Mouse (Mus musculus) MN1 (cell line): ENCODE data around the gene 2310007B03Rik.
"Not testable (repeated sequence)": the region's sequence is repeated elsewhere in the genome, so short reads cannot be mapped to it uniquely, and the experiment has no call there.

ENCODE experiments used
- DNase-seq: peaks from one replicate; pipeline ENCODE4 v3.0.0-alpha.2; 2016; ENCODE audit warnings: low spot score

2310007B03Rik gene

DNA sequence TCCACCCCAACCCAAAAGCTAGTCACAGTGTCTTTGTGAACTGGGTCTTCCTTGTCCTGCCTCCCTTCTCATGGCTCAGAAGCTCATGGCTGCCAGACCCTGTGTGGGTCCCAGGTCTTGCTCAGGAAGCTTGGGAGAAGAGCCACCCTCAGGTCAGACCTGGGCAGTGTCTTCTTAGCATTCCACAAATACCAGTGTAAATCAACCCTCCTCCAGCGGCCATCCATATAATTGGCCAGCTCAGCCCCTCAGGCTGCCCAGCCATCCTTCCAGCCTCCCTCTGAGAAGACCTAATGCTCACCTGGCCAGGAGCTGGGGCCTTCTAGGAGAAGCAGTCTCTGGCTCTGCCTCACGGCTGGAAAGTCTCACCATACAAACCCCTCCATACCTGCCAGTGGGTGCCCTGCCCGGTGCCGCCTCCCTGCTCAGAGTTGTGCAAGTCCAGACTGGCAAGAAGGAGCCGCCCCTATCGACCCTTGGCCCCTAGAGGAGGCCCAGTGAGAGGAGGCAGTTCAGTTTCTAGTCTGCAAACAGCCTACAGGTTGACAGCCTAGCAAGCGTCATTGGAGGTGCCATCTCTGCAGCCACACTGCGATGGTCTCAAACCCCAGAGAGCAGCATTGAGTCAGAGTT is at the start of gene 2310007B03Rik:
Gene 2310007B03Rik (minus strand): TSS at position 448 of the 633 bp plus-strand sequence.
- DNase-seq, result no peak

DNA sequence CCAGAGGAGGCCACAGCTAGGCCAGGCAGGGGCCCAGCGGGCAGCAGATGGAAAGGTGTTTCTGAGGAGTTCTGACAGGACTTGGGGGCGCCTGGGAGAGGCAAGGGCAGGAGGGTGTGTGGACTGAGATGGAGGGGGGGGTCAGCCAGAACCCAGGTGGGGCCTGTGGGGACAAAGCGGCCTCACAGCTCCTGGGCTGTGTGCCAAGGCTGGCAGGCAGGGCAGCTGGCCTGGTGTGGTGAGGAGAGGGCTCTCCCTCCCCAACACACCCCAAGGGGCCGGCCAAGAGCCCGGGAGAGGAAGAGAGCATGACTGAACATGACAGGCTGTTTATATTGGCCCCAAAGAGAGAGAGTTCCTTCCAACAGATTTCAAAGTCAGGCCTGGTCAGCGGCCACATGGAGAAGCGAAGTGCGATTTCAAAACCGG is 49.5 kb upstream of the 2310007B03Rik start:
- DNase-seq, result peak; percentile 84

GRCm38 (mm10) chr1:93207536-93208064 is 46.9 kb upstream of the 2310007B03Rik start:
- DNase-seq, result no peak

DNA sequence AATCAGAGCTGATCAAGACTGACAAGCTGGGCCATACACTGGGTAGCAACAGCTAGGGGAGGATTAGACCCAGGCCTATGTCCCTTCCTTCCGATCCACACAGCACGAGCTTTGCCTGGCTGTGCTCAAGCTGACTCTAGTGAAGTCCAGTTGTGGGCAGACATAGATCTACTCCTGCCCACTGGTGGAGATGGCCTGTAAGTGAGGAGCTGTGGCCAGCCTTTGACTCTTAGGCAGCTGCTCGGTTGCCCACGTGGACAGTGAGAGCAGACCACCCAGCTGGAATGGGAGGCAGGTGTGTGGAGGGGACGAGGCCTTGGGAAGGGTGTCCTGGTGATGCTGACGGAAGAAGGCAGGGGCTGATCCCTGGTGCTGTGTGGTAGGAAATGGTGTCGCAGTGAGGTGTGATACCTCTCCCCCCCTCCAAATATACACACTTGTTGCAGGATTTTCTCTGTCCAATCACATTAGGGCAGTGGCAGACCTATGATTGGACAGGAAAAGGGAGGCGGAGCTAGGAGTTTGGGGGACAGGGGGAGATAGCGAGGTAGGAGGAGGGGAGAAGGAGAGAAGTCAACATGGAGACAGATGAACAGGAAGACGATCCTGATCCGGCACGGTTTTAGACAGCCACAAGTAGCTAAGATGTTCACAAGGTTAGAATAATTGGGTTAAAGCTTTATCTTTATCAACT is 45.7 kb upstream of the 2310007B03Rik start:
- DNase-seq, result peak; percentile 49

GRCm38 (mm10) chr1:93197916-93198315 is 37.2 kb upstream of the 2310007B03Rik start:
- no peak for DNase-seq

DNA sequence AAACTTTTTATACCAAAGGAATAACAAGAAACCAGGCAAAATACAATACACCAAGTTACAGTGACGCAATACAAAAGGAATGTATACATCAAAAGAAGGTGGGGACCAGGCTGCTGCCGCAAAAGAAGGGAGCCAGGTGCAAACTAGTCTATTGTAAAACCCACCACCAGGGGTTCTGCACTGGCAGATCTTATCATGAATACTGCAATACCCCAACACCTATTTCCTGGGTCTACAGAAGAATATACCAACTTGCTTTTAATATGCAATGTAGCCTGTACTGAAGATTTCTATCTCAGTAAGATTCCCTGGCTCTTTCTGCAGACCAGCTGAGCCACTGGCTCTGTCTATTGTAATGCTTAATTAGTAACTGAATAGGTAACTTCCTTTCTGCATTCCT is 36.7 kb upstream of the 2310007B03Rik start:
- DNase-seq, result not testable (repeated sequence)

DNA sequence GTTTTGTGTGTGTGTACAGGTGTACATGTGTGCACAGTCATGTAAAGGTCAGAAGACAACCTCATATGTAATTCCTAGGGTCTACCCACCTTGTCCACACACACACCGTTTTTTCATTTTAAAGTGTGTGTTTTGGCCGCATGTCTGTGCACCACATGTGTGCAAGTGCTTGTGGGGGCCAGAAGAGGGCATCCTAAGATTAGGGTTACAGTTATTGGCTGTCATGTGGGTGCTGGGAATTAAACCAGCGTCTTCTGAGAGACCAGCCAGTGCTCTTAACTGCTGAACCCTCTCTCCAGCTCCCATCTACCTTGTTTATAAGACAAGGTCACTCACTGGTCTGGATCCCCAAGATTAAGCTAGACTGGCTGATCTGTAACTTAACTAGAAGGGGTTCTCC is 34.2 kb upstream of the 2310007B03Rik start:
- no peak for DNase-seq

DNA sequence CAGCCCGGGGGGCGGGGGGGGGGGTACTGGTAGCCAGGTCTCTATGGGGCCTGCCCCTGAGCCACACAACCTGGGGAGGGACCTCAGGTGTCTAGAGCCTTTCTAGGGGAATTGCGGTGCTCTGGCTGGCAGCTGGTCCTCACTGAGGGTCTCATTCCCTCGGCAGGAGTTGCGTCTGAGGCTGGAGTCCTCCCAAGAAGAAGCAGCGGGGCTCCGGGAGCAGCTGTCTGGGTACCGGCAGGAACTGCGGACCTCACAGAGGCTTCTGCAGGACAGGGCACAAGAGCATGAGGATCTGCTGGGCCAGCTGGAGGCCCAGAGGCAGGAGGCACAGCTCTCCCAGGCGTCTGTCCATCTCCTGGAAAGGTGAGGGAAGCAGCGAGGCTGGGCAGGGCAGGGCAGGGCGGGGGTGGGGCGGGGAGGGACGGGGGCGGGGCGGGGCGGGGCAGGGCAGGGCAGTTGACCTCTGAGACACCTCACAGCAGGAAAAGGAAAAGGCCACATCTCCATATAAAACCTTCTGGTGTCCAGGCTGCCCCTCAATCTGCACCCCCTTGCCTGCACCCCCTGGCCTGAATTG is 30.1 kb upstream of the 2310007B03Rik start:
- DNase-seq, result no peak

DNA sequence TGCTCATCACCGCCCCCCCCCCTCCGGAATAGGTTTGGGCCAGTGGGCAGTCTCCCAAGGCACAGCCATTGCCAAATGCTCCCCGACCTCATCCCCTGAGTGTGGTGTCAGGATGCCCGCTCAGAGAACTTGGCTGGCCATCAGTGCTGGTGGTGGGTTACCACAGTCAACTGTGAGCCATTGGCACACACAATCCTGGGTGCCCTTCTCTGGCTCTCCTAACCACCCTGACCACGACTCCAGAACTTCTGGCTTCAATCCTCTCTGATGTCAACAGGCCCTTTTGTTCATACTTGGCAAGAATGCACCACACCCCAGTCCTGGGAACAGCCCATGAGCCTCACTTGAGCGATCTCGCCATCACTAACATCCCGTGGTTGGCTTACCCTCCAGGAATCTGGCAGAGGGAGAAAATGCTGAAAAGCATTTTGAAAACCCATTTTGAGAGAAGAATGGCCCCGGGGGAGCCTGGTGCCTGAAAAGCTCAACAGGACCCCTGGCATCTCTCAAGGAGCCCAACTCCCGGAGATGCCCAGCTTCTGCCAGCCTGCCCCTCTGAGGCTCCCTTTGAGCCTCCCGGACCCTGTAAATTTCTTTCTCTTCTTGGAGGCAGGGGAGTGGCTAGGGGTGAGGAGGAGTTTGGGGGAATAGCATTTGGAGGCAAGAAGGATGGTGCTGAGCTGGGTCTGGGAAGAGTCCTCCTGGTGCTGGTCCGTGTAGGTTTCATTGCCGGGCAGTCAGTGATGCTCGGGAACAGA is 23.5 kb upstream of the 2310007B03Rik start:
- DNase-seq, result no peak

DNA sequence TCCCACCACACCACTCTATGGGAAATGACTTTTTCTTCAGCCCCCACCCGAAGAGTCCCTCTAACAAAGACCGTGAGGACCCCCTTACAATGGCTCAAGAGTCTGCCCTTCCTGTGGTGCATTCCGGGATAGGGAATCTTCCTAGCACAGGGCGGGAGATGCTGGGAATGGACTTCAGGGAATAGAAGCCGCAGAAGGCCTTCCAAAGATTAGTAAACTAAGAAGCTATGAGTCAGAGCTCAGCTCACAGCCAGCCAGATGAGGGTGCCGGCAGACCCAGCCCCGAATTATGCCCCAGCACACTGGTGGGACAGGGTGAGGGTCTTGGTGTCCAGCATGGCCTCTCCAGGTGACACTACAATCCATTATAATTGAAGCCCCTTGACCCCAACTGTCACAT is 21.5 kb upstream of the 2310007B03Rik start:
- DNase-seq, result no peak

DNA sequence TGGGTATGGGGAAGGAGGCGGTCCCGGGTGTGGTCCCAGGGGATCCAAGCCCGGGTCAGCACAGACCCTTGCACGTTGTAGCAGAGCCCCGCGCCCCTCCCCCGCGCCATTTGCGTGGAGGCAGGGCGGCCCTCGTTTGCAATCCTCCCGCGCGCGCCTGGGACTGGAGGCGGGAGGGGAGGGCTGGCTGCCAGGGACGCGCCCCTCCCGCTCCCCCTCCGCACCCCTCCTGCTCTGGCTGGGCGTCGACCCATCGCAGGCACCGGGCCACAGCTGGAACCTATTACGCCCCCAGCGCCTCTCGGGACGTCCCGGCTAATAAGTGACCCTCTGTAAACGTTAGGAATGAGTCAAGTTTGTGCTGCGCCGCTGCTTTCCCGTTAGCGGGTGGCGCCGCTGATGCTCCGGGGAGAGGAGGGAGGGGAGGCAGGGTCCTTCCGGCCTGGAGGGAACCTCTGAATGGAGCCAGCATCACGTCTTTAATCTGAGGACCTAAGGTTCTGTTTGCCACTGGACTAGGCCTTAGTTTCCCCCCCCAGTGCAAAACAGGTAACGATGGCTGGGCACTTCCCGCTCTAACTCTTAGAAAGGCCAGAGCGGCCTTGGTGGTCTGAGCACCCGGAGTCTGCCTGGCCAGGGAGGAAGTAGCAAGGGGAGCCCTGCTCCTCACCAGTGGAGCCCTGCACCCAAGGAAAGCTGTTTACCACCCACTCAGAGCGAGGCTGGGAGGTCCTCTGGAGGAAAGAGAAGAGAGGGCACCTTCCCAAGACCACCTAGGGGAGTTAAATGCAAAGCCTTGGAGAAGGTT is 16.0 kb upstream of the 2310007B03Rik start:
- DNase-seq, result peak; percentile 58

DNA sequence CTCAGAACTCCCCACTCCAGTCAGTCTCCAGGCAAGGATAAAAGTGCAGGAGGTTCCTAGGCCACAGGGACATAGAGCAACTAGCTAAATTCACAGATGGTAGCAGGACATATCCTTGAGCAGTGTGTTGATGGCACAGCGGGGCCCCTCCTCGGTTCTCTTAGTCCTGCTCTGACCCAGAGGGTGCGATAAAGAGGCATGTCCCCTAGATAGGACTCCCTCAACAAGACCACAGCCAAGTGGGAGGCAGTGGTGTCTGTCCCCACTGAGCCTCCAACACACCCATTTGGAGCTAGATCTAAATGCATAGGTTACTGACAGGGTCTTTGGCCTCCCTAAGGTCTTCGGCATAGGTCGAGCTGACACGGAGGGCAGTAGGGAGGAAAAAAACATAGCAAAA is 15.1 kb upstream of the 2310007B03Rik start:
- DNase-seq, result no peak

DNA sequence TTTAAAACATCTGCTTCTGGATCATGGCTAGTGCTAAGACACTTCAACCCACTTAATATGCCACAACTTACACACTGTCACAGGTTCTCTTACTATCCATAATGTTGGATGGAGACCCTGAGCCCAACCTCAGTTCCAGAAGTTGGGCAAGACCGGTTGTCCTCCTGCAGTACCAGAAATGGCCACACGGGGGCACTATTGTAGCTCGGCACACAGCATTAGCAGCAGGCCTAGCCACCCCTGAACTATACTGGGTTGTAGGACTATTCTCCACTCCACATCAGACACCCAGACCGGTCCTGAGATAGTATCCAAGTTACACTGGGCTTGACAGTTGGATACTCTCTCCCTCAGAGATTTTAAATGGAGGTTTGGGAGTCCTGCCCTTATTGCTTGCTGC is 13.7 kb upstream of the 2310007B03Rik start:
- peak; percentile 87 for DNase-seq

GRCm38 (mm10) chr1:93173665-93174064 is 12.9 kb upstream of the 2310007B03Rik start:
- no peak for DNase-seq

- DNase-seq, result no peak
Observed at GRCm38 (mm10) chr1:93168295-93168775, 7.6 kb upstream of the 2310007B03Rik start, which contains the start of gene Crocc2. Gene Crocc2 (plus strand): TSS chr1:93168725.

- DNase-seq, result no peak
Observed at GRCm38 (mm10) chr1:93166346-93167079, 5.8 kb upstream of the 2310007B03Rik start.

GRCm38 (mm10) chr1:93165447-93165846 is 4.7 kb upstream of the 2310007B03Rik start:
- no peak for DNase-seq

- DNase-seq, result no peak
Observed at GRCm38 (mm10) chr1:93162588-93162987, 1.8 kb upstream of the 2310007B03Rik start.

- DNase-seq, result no peak
Observed at GRCm38 (mm10) chr1:93161921-93162320, 1.2 kb upstream of the 2310007B03Rik start.

GRCm38 (mm10) chr1:93161350-93161749 is 602 bp upstream of the 2310007B03Rik start:
- DNase-seq, result no peak
